Comparison of ENCODE assay signal across 8 mouse cellular contexts in the genomic region with DNA sequence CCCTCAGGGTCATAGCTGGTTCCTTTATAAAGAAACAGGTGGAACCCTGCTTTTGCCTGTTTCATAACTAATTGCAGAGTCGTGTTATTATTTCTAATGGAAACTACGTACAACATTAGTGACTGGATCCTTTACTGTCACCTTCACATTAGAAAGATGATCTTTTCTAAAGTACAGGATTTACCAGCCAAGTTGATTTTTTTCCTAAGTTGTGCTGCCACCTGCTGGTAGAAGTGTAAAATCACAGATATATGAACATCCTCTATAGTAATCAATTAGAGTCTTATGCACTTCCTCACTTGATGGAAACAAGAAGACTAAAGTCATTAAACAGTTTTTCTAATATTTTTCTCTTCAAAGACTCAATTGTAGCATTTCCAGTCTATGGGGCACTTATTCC. TPM values are rescaled to one million over a fixed set of nuclear protein-coding genes. Genes with fewer than 3 reads are reported as not detected.
DNase-seq lines count a peak whose midpoint lies in the region.

No protein-coding gene starts in this region.

- intact Hi-C loops in gastrocnemius, postnatal 14 days (cut with DNase I; ENCODE audit: low total_unique reads) = loop anchor here (5.0 to 10.0 kb wide), 2 partner anchors 242 to 369 kb away; no protein-coding TSS in a partner anchor

- DNase-seq in cerebellum, adult 11 months = peak; percentile 47
- DNase-seq in cerebellum, adult 11-12 months = no peak
- DNase-seq in kidney, postnatal 4 days = peak; percentile 41 to 49
- DNase-seq in kidney, adult 8-10 months = no peak
- peak; percentile 61 for DNase-seq in 416B (ENCODE audit: low read depth)
- DNase-seq in adrenal gland, postnatal 25 days = peak; percentile 15
- DNase-seq in gastrocnemius, postnatal 14 days = peak; percentile 11
- peak; percentile 75 for DNase-seq in retina, postnatal 1 day

RNA-seq across cellular contexts. Expression of a gene that starts 5.8 kb away (rescaled TPM):
- 5.6 and 7.8 TPM in 2 replicates for total RNA-seq in adrenal gland, postnatal 25 days (2021)
- 1 to 10 TPM; 1.8 TPM for total RNA-seq in gastrocnemius, postnatal 14 days (2021)

RNA-seq across cellular contexts. Expression of a gene that starts 44.0 kb away (rescaled TPM):
- total RNA-seq in adrenal gland, postnatal 25 days (2021) = not detected in 2 replicates
- total RNA-seq in gastrocnemius, postnatal 14 days (2021) = not detected

Comparison
In these comparisons a context has a peak if more than half of its experiments do, and no peak if none do; other contexts are left out.
1. DNase-seq: peak in cerebellum, adult 11 months (single experiment), kidney, postnatal 4 days (2 of 2), 416B (single experiment), adrenal gland, postnatal 25 days (single experiment), gastrocnemius, postnatal 14 days (single experiment) and retina, postnatal 1 day (single experiment); none in cerebellum, adult 11-12 months (single experiment) and kidney, adult 8-10 months (0 of 2).